Mouse (Mus musculus): ENCODE data around the gene Dnajc7. TPM values are rescaled to one million over a fixed set of nuclear protein-coding genes. Genes with fewer than 3 reads are reported as not detected.

The Dnajc7 gene
- polyA plus RNA-seq, 1 experiment from 2014 or later = 311 TPM

DNA sequence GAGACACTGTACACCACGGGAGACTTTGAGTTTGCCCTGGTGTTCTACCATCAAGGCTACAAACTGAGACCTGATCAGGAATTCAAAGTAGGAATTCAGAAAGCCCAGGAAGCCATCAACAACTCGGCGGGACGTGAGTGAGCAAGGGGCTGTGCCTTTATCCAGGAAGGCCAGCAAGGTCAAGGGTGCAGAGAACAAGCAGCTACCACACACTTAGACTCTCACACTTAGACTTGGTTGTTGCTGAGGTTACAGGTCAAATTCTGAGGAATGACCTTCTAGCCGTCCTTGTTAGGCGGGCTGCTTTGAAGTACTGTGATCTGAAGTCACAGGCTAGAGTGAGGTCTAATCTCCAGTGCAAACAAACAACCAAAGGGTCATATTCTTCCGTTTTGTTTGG is 60.5 kb downstream of the Dnajc7 start:
- H3K4me3 ChIP-seq = no peak overlapping the region
- ATAC-seq (ENCODE audit: low FRiP score, low read depth) = no peak
- no peak overlapping the region for H3K9ac ChIP-seq
- H3K4me2 ChIP-seq (replicated peaks) = no peak overlapping the region
- no peak overlapping the region for H3K27ac ChIP-seq
- WGBS = 53% methylated on average over 7 of the region's 7 CpGs
- H3K27me3 ChIP-seq (replicated peaks) = no peaks in the 10 kb centered on the region
- 0 out of 2 replicates have a peak, but pooled peaks cover 3% of the 10 kb centered on the region for H3K4me1 ChIP-seq
- H3K36me3 ChIP-seq = no peaks in the 10 kb centered on the region
- no peaks in the 10 kb centered on the region for H3K9me3 ChIP-seq

DNA sequence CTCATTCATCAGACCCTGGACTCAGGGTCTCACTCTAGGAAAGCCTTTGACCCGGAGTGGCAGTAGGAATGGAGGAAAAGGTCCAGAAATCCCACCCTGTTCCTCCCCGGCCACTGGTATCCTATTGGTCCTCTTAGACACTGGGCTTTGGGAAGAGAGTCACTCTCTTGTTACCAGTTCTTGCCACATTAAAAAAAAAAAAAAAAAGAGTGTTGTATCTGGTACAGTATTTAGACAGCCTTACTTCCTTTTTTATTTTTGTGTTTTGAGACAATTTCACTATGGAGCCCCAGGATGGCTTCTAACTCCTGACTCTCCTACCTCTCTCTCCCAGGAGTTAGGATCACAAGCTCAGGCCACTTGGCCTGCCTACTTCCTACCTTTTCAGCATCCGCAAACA is 62.4 kb downstream of the Dnajc7 start:
- H3K4me2 ChIP-seq (replicated peaks) = no peak overlapping the region
- H3K27ac ChIP-seq = no peak overlapping the region
- 74% methylated on average over 3 of the region's 3 CpGs for WGBS
- no peaks in the 10 kb centered on the region for H3K27me3 ChIP-seq (replicated peaks)
- ATAC-seq (ENCODE audit: low FRiP score, low read depth) = no peak
- H3K9me3 ChIP-seq = no peaks in the 10 kb centered on the region
- H3K36me3 ChIP-seq = no peaks in the 10 kb centered on the region
- no peak overlapping the region for H3K4me3 ChIP-seq
- no peak overlapping the region for H3K9ac ChIP-seq
- 0 out of 2 replicates have a peak, but pooled peaks cover 3% of the 10 kb centered on the region for H3K4me1 ChIP-seq

DNA sequence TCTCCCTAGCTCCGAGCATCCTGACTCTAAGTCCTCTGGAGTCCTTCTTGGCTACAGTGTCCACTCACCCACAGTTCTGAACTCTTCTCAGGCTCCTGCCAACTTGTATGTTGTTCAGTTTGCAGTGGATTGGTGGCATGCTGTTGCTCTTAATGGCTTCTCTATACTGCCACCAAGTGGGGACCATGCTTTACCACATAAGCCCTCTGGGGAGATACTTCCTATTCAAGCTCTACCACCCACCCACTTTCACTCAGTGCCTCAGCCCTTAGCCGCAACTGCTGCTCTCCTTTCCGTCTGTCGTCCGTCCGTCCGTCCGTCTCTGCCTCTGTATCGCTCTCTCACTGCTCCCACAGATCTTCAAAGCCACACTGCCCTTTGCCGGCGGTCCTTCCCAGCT is 64.4 kb downstream of the Dnajc7 start:
- Histone ChIP-seq H3K27ac (no peak overlapping the region), H3K9ac (no peak overlapping the region), H3K9me3 (no peaks in the 10 kb centered on the region), H3K36me3 (no peaks in the 10 kb centered on the region), H3K4me2 (replicated peaks) (peak overlapping the region; percentile 35; the same call in 1 of the 2 replicates), H3K4me1 (0 out of 2 replicates have a peak, but pooled peaks cover 3% of the 10 kb centered on the region), H3K27me3 (replicated peaks) (no peaks in the 10 kb centered on the region), H3K4me3 (no peak overlapping the region)
- ATAC-seq (ENCODE audit: low FRiP score, low read depth) = no peak
- WGBS = 24% methylated on average over 11 of the region's 11 CpGs

DNA sequence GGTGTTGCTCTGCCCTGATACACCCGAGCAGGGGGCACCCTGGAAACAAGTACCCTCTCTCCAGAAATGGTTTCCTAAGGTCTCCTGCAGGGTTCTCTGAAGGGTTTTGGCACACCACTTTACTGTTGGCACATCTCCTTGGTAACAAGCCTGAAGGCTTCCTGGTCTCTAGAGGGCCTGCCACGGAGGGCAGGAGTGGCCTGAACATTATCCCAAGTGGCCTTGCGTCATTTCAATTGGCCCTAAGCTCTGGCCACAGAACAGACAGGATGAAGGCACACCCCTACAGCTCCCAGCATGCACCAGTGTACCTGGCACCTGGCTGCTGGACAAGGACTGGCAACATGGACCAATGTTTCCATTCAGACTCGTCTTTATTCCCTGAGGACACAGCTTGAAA is 67.1 kb downstream of the Dnajc7 start:
- Histone ChIP-seq H3K4me1 (0 out of 2 replicates have a peak, but pooled peaks cover 3% of the 10 kb centered on the region), H3K27ac (no peak overlapping the region), H3K4me3 (no peak overlapping the region), H3K27me3 (replicated peaks) (no peaks in the 10 kb centered on the region), H3K9ac (no peak overlapping the region), H3K4me2 (replicated peaks) (no peak overlapping the region), H3K36me3 (no peaks in the 10 kb centered on the region), H3K9me3 (no peaks in the 10 kb centered on the region)
- WGBS = 85% methylated on average over 4 of the region's 4 CpGs
- no peak for ATAC-seq (ENCODE audit: low FRiP score, low read depth)

DNA sequence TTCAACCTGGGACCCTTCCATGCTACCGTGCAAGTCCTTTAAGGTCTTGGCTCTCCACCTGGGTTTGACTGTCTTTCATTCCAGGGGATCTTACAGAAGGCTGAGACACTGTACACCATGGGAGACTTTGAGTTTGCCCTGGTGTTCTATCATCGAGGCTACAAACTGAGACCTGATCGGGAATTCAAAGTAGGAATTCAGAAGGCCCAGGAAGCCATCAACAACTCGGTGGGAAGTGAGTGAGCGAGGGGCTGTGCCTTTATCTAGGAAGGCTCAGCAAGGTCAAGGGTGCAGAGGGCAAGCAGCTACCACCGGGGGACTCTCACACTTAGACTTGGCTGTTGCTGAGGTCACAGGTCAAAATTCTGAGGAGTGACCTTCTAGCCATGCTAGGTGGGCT is 69.9 kb downstream of the Dnajc7 start:
- H3K27me3 ChIP-seq (replicated peaks) = no peaks in the 10 kb centered on the region
- WGBS = 78% methylated on average over 6 of the region's 6 CpGs
- ATAC-seq (ENCODE audit: low FRiP score, low read depth) = no peak
- H3K9me3 ChIP-seq = no peaks in the 10 kb centered on the region
- peaks cover 10% of the 10 kb centered on the region; the same call in 1 of the 2 replicates for H3K4me1 ChIP-seq
- H3K27ac ChIP-seq = no peak overlapping the region
- H3K36me3 ChIP-seq = no peaks in the 10 kb centered on the region
- H3K4me2 ChIP-seq (replicated peaks) = no peak overlapping the region
- H3K4me3 ChIP-seq = no peak overlapping the region
- H3K9ac ChIP-seq = no peak overlapping the region

DNA sequence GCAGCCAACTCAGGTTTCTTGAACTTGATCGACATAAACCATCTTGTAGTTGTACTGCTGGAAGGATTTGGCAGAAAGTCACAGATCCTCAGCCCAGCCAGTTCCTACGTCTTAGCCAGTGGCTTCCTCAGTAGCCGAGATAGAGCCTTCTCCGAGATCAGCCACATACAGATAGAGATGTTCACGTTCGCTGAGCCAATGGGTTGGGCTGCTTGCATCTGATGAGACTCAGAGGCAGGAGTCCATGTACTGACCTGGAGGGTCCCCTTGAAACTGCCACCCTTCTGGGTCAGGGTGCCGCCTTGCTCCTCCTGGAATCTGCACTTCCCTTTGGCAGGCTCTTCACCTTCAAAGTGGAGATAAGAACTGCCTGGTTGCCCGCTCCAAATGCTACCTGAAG is 70.5 kb downstream of the Dnajc7 start:
- Histone ChIP-seq H3K9ac (no peak overlapping the region), H3K27ac (no peak overlapping the region), H3K27me3 (replicated peaks) (no peaks in the 10 kb centered on the region), H3K4me3 (no peak overlapping the region), H3K4me1 (peaks cover 13% of the 10 kb centered on the region; the same call in 1 of the 2 replicates), H3K36me3 (no peaks in the 10 kb centered on the region), H3K4me2 (replicated peaks) (no peak overlapping the region), H3K9me3 (no peaks in the 10 kb centered on the region)
- 87% methylated on average over 8 of the region's 8 CpGs for WGBS
- no peak for ATAC-seq (ENCODE audit: low FRiP score, low read depth)

DNA sequence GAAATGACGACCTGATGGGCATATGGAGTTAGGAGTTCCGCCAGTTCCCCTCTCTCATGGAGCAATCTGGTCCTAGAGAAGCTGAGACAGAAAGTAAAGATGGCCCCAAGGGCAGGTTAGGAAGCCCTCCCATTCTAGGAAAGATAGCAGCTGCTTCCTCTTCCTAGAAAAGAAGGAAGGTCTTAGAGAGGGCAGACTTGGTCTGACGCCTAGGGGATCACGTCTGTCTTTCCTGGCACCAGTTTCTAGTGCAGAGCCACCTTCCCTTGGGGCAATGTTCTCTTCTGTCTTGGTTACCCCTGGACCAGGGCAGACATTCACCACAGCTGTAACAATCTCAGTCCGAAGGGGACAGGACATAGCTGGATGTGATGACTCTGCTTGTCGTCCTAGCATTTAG is 71.8 kb downstream of the Dnajc7 start:
- ATAC-seq (ENCODE audit: low FRiP score, low read depth) = no peak
- H3K27ac ChIP-seq = no peak overlapping the region
- H3K9ac ChIP-seq = no peak overlapping the region
- WGBS = 89% methylated on average over 6 of the region's 6 CpGs
- no peaks in the 10 kb centered on the region for H3K36me3 ChIP-seq
- no peaks in the 10 kb centered on the region for H3K9me3 ChIP-seq
- H3K4me2 ChIP-seq (replicated peaks) = no peak overlapping the region
- peaks cover 13% of the 10 kb centered on the region; the same call in 1 of the 2 replicates for H3K4me1 ChIP-seq
- H3K4me3 ChIP-seq = no peak overlapping the region
- H3K27me3 ChIP-seq (replicated peaks) = no peaks in the 10 kb centered on the region

DNA sequence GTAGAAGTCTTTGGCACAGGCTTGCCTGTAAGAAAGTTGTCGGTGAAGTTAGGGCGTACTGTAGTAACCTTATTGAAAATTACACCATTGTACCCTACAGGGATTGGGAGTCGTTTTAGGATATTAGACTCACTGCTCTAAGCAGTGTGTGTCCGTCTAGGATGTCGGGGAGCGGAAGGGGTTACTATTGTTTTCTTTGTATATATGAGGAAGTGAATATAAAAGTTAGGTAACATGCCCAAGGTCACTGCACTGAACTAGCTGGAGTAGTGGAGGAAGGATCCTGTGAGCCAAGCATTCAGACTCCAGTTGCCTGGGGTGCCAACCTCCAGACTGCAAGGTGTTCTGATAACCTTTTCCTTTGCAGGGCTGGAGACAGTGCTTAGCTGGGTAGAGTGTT is 73.0 kb downstream of the Dnajc7 start:
- 88% methylated on average over 6 of the region's 6 CpGs for whole genome bisulfite sequencing
- H3K4me3 ChIP-seq = no peak overlapping the region
- H3K27ac ChIP-seq = no peak overlapping the region
- no peaks in the 10 kb centered on the region for H3K9me3 ChIP-seq
- no peak overlapping the region for H3K4me2 ChIP-seq (replicated peaks)
- no peaks in the 10 kb centered on the region for H3K36me3 ChIP-seq
- H3K27me3 ChIP-seq (replicated peaks) = no peaks in the 10 kb centered on the region
- no peak overlapping the region for H3K9ac ChIP-seq
- no peak for ATAC-seq (ENCODE audit: low FRiP score, low read depth)
- H3K4me1 ChIP-seq = peaks cover 13% of the 10 kb centered on the region; the same call in 1 of the 2 replicates

DNA sequence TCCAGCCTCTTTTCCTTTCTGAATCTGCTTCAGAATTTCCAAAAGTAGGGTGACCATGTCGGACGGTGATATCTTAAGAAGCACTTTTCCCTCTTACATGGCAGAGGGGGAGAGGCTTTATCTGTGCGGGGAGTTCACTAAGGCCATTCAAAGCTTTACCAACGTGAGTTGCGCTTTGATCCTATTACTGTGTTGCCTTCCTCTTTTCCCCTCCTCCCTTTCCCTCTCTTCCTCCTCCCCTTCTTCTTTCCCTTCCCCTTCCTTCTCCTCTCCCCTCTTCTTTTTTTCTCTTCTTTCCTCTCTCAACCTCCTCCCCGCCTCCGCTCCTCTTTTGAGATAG is 74.3 kb downstream of the Dnajc7 start:
- Histone ChIP-seq H3K27ac (no peak overlapping the region), H3K4me1 (peaks cover 13% of the 10 kb centered on the region; the same call in 1 of the 2 replicates)
- 0 out of 2 replicates have a peak, but pooled peaks have one; percentile 29 for ATAC-seq (ENCODE audit: low FRiP score, low read depth)

DNA sequence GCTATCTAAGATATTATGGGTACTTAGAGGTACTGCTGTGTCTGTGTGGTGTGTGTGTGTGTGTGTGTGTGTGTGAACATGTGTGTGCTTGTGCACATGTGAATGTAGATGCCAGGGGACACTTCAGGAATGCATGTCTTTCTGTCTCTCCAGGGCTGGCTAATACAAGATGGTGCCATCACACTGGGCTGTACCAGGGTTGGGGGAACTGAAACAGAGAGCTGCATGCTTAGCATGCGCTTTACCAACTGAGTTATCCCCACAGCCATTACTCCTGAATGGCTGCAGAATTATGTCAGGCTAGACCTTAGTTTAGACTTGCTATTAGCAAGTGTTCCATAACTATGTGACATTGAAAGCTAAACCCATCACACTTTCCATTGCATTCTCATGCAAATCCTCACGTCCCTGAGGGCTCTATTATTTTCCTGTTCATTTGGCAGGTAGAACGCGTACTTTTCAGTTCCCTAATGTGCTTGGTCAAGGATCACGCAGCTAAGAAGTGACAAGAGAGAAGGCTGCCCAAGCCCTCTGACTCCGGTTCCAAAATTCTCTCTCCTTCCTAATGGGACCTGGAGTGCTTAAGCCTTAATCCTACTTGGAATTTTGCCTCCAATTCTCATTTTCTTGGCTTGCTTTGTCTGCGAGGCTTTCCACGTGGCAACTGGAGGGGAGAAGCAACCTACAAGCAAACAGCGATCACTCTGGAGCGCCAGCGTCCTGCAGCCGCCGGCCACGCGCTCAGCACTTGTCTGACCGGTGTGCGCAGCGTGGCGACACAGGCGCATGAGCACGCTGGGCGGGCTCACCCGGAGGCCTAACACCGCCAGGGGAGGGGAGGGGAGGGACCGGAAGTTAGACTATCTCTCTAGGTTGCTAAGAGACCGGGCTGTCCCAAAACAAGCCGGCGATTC is 74.9 kb downstream of the Dnajc7 start, which contains the start of gene Ttc25:
Gene Ttc25 (plus strand): TSS at position 776 of the 914 bp plus-strand sequence.
- Histone ChIP-seq H3K9ac (peak within 1 kb of the TSS; percentile 40), H3K4me3 (peak within 1 kb of the TSS; percentile 36), H3K4me2 (replicated peaks) (peak within 1 kb of the TSS; percentile 64), H3K27me3 (replicated peaks) (no peaks in the 10 kb centered on the region), H3K4me1 (peaks cover 13% of the 10 kb centered on the region; the same call in 1 of the 2 replicates), H3K36me3 (no peaks in the 10 kb centered on the region), H3K9me3 (no peaks in the 10 kb centered on the region), H3K27ac (no peak within 1 kb of the TSS)
- 5% methylated on average over 28 of the region's 28 CpGs for WGBS
- ATAC-seq (ENCODE audit: low FRiP score, low read depth) = peak; percentile 85; the same call in 1 of the 2 replicates

More for the DNA sequence above, 74.3 kb downstream of the Dnajc7 start:
- H3K27me3 ChIP-seq (replicated peaks) = no peaks in the 10 kb centered on the region
- H3K9ac ChIP-seq = peak overlapping the region; percentile 10; the same call in 1 of the 2 replicates
- H3K9me3 ChIP-seq = no peaks in the 10 kb centered on the region
- WGBS = 27% methylated on average over 7 of the region's 7 CpGs
- H3K4me3 ChIP-seq = peak overlapping the region; percentile 36
- H3K4me2 ChIP-seq (replicated peaks) = peak overlapping the region; percentile 64
- H3K36me3 ChIP-seq = no peaks in the 10 kb centered on the region

DNA sequence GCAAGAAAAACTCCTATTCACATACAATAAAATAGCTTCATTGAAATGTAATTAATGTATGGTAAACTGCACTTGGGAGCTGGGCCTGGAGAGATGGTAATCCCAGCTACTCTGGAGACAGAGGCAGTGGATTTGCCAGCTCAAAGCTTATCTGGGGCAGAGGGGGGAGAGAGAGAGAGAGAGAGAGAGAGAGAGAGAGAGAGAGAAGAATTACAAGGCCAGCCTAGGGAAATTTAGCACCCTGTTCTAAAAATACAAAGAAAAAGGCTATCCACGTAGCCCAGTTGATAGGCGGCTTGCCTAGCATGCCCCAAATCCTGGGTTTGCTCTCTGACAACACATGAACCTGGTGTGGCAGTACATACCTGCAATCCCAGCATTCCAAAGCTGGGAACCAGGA is 78.4 kb downstream of the Dnajc7 start:
- Histone ChIP-seq H3K4me3 (no peak overlapping the region), H3K4me1 (peaks cover 13% of the 10 kb centered on the region; the same call in 1 of the 2 replicates), H3K27me3 (replicated peaks) (no peaks in the 10 kb centered on the region), H3K27ac (no peak overlapping the region), H3K4me2 (replicated peaks) (no peak overlapping the region), H3K36me3 (no peaks in the 10 kb centered on the region), H3K9ac (no peak overlapping the region), H3K9me3 (no peaks in the 10 kb centered on the region)
- 83% methylated on average over 2 of the region's 2 CpGs for WGBS
- no peak for ATAC-seq (ENCODE audit: low FRiP score, low read depth)

DNA sequence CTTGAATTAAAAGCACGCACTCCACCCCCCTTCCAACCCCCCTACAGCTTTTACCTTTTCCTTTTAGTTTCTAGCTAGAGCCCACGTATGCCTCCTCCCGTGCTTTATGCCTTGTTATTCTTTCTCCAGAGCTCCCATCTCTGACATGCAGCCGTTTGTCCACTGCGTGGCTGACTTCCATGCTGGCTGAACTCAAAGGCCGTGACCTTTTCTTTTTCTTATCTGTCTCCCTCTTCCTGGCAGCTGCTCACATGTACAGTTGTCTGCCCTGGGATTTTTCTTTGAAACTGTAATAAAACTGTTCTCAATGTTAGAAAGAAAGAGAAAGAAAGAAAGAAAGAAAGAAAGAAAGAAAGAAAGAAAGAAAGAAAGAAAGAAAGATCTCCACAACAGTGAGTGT is 79.0 kb downstream of the Dnajc7 start:
- WGBS = 47% methylated on average over 6 of the region's 6 CpGs
- H3K4me3 ChIP-seq = no peak overlapping the region

More for the DNA sequence above, 79.0 kb downstream of the Dnajc7 start:
- Histone ChIP-seq H3K4me2 (replicated peaks) (no peak overlapping the region), H3K27me3 (replicated peaks) (no peaks in the 10 kb centered on the region), H3K9me3 (no peaks in the 10 kb centered on the region), H3K9ac (no peak overlapping the region), H3K27ac (no peak overlapping the region), H3K36me3 (no peaks in the 10 kb centered on the region), H3K4me1 (peaks cover 9% of the 10 kb centered on the region; the same call in 1 of the 2 replicates)
- no peak for ATAC-seq (ENCODE audit: low FRiP score, low read depth)
